Mouse (Mus musculus) thymus, postnatal 0 days (tissue): Measurements from ENCODE around the gene Tatdn3. TPM values are rescaled to one million over a fixed set of nuclear protein-coding genes. Genes with fewer than 3 reads are reported as not detected.
"Not testable (repeated sequence)": the region's sequence is repeated elsewhere in the genome, so short reads cannot be mapped to it uniquely, and the experiment has no call there.

Source experiments
- DNase-seq: peaks from one replicate; pipeline ENCODE4 v3.0.0-alpha.2; 2015; ENCODE audit warnings: low spot score
- polyA plus RNA-seq: library from polyadenylated mRNA; unstranded; fragments of >200 nt; fragmentation: Nextera tagmentation; extraction: Ambion mirVana; gene quantifications from 2 replicates; pipeline ENCODE4 v1.2.1, GENCODE M21; 2015

Tatdn3 gene
- polyA plus RNA-seq, 1 experiment from 2014 or later, result 14.0 TPM

GRCm38 (mm10) chr1:191035649-191036048, 27.1 kb downstream of the Tatdn3 start:
- no peak for DNase-seq

GRCm38 (mm10) chr1:191030922-191031425, 31.8 kb downstream of the Tatdn3 start:
- DNase-seq, result not testable (repeated sequence)

DNA sequence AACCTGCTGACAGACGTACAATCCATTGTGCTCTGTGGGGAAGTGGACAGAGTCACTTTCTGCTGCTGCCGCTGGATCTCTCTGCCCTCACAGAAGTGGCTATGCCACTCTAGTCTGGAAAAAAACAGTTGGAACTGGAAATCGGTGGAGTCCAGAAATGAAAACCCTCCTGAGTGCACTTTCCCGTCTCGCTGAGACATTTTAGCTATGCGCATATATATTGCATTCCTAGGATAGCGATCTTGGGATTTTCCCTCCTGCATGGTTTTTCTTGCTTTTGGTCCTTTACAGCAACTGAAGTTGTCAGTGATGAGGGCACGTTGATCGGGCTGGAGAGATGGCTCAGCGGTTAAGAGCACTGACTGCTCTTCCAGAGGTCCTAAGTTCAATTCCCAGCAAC, 32.5 kb downstream of the Tatdn3 start:
- no peak for DNase-seq

GRCm38 (mm10) chr1:191026021-191026713, 36.6 kb downstream of the Tatdn3 start, which contains the start of gene Flvcr1:
Flvcr1 (minus strand) TSS chr1:191026158.
- DNase-seq, result peak; percentile 100

GRCm38 (mm10) chr1:191025016-191026012, 37.4 kb downstream of the Tatdn3 start:
- DNase-seq, result peak; percentile 15

- not testable (repeated sequence) for DNase-seq
These were observed 38.9 kb downstream of the Tatdn3 start for GRCm38 (mm10) chr1:191023806-191024205.

- no peak for DNase-seq
These were observed 39.6 kb downstream of the Tatdn3 start for GRCm38 (mm10) chr1:191023140-191023539.

- no peak for DNase-seq
These were observed 41.7 kb downstream of the Tatdn3 start for GRCm38 (mm10) chr1:191021016-191021415.

DNA sequence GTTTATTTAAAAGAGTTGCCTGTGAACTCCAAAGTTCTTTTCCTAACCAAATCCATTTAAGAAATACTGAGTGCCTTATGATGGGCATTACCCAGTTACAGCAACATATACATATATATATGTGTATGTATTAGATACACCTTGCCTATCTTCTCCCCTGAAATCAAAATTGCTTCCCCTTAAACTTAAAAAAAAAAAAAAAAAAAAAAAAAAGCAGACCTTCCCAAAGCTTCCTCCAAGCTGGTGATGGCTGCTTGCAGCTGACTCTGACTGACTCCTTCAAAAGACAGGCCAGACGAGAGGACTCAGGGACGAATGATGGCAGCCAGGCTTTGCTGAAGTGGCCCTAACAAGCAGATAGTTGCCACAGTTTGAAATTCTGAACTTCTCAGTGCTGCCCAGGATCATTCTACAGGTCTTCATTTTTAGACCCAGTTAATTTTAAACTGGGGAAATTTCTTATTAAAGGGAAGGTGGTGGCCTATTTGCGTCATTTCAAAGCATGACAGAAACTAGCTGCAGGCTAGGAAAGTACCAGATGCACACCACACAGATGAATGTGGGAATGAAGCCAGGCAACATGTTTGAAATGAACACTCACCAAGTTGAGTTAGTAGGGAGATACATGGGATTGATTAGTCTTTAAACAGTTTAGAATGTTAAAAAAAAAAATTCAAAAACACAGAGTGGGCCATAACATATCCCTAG, 42.4 kb downstream of the Tatdn3 start:
- no peak for DNase-seq

DNA sequence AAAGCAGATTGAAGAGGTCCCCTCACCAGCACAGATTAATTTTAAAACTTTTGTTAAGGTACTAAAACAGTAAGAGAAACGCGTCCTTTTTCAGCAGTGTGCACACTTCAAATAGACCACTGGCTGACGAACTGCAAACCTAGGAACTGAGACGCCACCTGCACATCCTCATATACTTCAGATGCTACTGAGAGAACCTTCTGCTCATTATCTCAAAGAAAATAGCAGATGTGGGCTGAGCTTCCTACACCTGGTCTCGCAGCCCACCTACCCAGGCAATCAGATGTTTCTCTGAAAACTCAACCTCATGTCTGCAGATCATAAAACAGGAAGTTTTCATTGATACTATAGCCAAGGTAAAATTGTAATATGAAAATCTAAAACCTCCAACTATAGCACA, 42.9 kb downstream of the Tatdn3 start:
- peak; percentile 83 for DNase-seq

DNA sequence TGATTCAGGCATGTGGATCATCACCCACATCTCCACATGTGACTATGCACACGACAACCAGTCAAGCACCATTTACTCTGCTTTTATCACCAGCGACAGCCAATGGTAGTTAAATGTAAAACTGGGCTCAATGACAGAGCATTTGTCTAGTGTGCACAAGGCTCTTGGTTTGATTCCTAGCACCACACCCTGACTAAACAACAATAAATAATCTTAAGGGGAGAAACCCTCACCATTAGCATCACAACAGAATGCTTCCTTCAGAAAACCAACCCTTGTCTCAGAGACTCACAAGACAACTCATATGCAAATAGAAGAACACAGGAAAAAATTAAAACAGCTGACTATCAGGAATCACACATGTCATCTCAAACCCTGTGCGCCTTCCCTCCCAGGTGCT, 48.5 kb downstream of the Tatdn3 start:
- DNase-seq, result no peak

GRCm38 (mm10) chr1:191008707-191009106, 54.0 kb downstream of the Tatdn3 start:
- no peak for DNase-seq

DNA sequence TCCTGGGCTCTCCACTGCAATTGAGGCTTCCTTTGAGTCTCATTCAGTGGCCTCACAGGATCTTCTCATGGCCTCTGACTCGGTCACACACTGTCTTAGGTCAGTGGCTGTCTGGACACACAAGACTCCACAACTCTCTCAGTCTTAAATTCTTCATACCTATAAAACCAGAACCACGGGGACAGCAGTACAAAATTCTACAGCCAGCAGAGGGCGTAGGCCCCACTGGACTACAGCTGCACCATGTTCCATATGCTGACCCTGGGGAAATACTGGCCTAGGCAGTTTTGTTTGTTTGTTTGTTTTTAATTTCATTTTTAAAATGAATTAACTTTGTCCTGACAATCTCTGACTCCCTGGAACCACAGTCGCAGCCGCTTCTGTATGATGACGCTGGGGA, 60.5 kb downstream of the Tatdn3 start:
- DNase-seq, result peak; percentile 21

- no peak for DNase-seq
These were observed 62.0 kb downstream of the Tatdn3 start for GRCm38 (mm10) chr1:191000686-191001085.

DNA sequence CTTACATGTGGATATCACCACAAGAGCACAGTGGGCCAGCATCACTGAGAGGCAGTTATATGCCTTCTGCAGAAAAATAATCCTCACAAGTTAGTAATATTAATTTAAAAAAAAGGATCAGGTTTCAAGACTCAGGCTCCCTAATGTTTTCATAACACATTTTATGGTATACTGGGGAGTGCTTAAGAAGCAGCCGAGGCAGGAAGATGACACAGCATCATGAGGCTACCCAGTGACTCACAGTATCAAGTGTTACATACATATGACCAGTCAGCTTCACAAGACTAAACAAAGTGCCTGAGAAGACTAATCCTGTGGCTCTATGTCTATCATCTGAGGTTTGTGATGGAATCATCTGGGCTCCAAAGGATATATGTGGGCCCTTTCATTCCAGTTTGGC, 64.7 kb downstream of the Tatdn3 start:
- DNase-seq, result no peak

DNA sequence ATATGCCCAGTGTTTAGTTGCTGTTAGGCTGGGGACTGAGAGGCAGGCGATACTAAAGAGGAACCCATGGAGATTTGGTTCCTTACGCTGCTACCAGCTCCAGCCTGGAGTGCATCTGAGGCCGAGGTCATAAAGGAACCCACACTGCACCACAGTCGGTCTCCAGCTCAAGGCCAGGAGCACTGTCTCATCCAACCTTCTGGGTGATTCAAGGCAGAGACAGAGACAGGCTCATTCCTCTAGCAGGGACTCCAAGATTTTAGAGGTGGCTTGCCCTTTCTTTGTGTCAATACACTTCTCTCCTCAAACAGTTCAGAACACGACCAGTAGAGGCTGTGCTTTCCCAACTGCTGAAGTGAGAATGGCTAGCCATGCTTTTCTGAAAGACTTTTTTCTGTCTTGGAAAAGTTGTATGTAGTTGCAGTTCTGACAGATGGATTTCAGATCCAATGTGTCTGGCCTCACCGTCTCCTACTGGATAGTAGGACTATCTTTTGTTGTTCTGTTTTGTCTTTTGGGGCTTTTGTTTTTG, 66.3 kb downstream of the Tatdn3 start:
- DNase-seq, result peak; percentile 18

Other genes starting within 250 kb of the Tatdn3 start
- gene Rps6kc1, start 151.2 kb downstream of the Tatdn3 start, polyA plus RNA-seq, result 6.8 and 7.3 TPM in 2 replicates
- gene Angel2, start 137.8 kb downstream of the Tatdn3 start, polyA plus RNA-seq, result 59.4 and 63.9 TPM in 2 replicates
- gene Vash2, start 83.6 kb downstream of the Tatdn3 start, polyA plus RNA-seq, result 7.4 and 8.9 TPM in 2 replicates
- gene Flvcr1, start 36.8 kb downstream of the Tatdn3 start, polyA plus RNA-seq, result 9.3 and 13.5 TPM in 2 replicates
- not detected in 2 replicates for gene Spata45, start 26.3 kb downstream of the Tatdn3 start, polyA plus RNA-seq
- 20.3 and 20.4 TPM in 2 replicates for gene Nsl1, start 80 bp upstream of the Tatdn3 start, polyA plus RNA-seq
- 3.2 and 3.6 TPM in 2 replicates for gene Batf3, start 34.9 kb upstream of the Tatdn3 start, polyA plus RNA-seq
- not detected in 2 replicates for gene Fam71a, start 101.9 kb upstream of the Tatdn3 start, polyA plus RNA-seq
- gene Atf3, start 155.1 kb upstream of the Tatdn3 start, polyA plus RNA-seq, result 1.4 and 2.1 TPM in 2 replicates